Mouse (Mus musculus): Measurements from ENCODE around the gene Prrt2.

DNA sequence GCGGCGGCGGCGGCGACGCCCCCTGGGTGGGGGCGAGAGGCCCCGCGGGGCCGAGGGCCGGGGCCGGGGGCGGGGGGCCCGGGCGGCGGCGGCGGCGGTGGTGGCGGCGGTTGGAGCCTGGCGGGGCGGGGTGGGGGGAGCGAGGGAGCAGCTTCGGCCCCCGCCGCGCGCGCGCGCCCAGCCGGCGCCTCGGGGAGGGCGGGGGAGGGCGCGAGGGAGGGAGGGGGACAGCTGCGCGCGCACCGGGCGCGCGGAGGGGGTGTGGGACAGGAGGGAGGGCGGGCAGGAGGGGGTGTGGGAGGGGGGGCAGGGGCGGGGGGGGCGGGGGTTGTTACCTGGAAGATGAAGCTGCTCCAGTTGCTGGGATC lies 5.6 kb upstream of the Prrt2 start:
- no peak for TF ChIP-seq CTCF (IDR thresholded peaks at IDR 0.05; ENCODE audit: control insufficient read depth, insufficient read depth, insufficient read length)
- TF ChIP-seq MAX (IDR thresholded peaks at IDR 0.05), result no peak
- TF ChIP-seq FOSL1 (IDR thresholded peaks at IDR 0.05; ENCODE audit: insufficient read depth, low read length, poor library complexity, severe bottlenecking), result no peak
- TF ChIP-seq MYOG (IDR thresholded peaks at IDR 0.05; ENCODE audit: control insufficient read depth, extremely low read depth, insufficient read length), result no peak
- no peak for TF ChIP-seq CEBPB (IDR thresholded peaks at IDR 0.05; ENCODE audit: low read depth)
